Mouse (Mus musculus): Measurements from ENCODE around the gene Ncdn.

DNA sequence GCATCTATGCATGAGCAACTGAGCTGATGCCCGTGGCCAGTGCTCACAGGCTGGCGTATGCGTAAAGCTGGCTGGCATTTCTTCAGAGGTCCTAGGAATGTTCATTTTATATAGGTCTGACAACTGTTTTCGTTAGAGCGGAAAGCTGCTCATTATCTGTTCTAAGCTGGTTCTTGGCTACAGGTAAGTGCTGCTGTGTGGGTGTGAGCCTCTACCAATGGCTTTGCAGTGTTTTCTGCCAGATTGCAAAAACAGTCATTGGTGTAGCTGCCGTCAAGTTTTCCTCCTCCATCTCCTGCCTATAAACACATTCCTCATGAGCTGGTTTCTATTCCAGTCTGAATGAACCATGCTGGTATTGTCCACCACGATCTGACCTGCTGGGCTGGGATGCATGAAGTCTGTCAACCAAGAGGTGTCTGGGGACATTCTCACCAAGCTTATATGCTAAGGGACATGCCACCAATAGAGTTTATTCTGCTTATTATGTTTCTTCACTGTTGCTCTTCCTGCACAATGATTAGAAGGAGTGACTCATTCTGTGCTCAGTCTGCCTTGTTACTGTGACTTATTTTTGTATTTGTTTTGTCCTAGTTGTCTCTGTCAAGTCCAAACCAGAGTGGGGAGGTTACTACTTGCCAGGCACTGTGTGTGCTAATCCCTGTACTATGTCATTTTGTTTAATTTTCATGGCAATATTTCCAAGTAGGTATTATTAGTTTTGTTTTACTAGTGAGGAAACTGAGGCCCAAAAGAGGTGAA is 39.3 kb upstream of the Ncdn start:
- no peak for TF ChIP-seq GATA1 (IDR thresholded peaks at IDR 0.05; ENCODE audit: low read length)
- TF ChIP-seq TAL1 (IDR thresholded peaks at IDR 0.05; ENCODE audit: low read length) = no peak

All from erythroblast, embryonic 14.5 days (primary cell).